Mouse (Mus musculus): ENCODE data around the gene 1190002N15Rik. TPM values are rescaled to one million over a fixed set of nuclear protein-coding genes. Genes with fewer than 3 reads are reported as not detected.

The 1190002N15Rik gene
- 1 to 10 TPM in 1 of 2 experiments, under 1 TPM in 1; 0.29 to 5.1 TPM for polyA plus RNA-seq (2012; fragmentation: generic; extraction: Trizol)

GRCm38 (mm10) chr9:94537970-94538822 lies at the start of gene 1190002N15Rik:
Gene 1190002N15Rik (minus strand): TSS chr9:94538081.

Other genes with a start within 250 kb of the 1190002N15Rik start
- 1 to 10 TPM in 1 of 2 experiments, under 1 TPM in 1; 0.13 to 1.9 TPM for gene Slc9a9, start 131.8 kb upstream of the 1190002N15Rik start, polyA plus RNA-seq (2012; fragmentation: generic; extraction: Trizol)